ENCODE assay signal across 30 mouse cellular contexts in genomic region chr13:58212530-58212929, GRCm38 (mm10).
"Had no signal": no experiment of that assay in that cellular context is flagged by ENCODE, and none has a peak within 500 bp of the region (broad histone marks: within the 10 kb centered on the region; RNA-seq: fewer than 3 reads in every experiment).

No protein-coding gene starts in this region.

- H3K36me3 ChIP-seq: limb, embryonic 12.5 days; limb, embryonic 13.5 days; limb, embryonic 15.5 days; liver, embryonic 15.5 days; lung, embryonic 15.5 days; midbrain, embryonic 12.5 days; neural tube, embryonic 12.5 days had no signal

- H3K4me3 ChIP-seq: limb, embryonic 10.5 days; limb, embryonic 12.5 days; limb, embryonic 15.5 days; liver, embryonic 12.5 days; liver, embryonic 15.5 days; lung, embryonic 15.5 days; midbrain, embryonic 12.5 days; myocyte; neural tube, embryonic 12.5 days had no signal

- H3K27me3 ChIP-seq: limb, embryonic 12.5 days; limb, embryonic 13.5 days; limb, embryonic 15.5 days; liver, embryonic 12.5 days; liver, embryonic 13.5 days; liver, embryonic 15.5 days; lung, embryonic 15.5 days; megakaryocyte, embryonic 14.5 days; midbrain, embryonic 12.5 days; neural tube, embryonic 12.5 days had no signal

- H3K4me2 ChIP-seq: limb, embryonic 15.5 days; liver, embryonic 11.5 days; lung, embryonic 15.5 days; midbrain, embryonic 11.5 days had no signal

- DNase-seq: left cerebral cortex, postnatal 4 days; liver; liver, embryonic 13.5 days; liver, postnatal 0 days; lung, adult 18-20 months; lung, adult 2 months; lung, embryonic 14.5 days; lung, postnatal 10 days; lung, postnatal 14 days; lung, postnatal 36 days; lung, postnatal 4 days; midbrain, embryonic 14.5 days had no signal

- H3K9me3 ChIP-seq: limb, embryonic 10.5 days; limb, embryonic 12.5 days; limb, embryonic 13.5 days; limb, embryonic 15.5 days; liver, embryonic 12.5 days; liver, embryonic 13.5 days; liver, embryonic 15.5 days; lung, embryonic 15.5 days; megakaryocyte, embryonic 14.5 days; midbrain, embryonic 10.5 days; midbrain, embryonic 12.5 days; neural tube, embryonic 12.5 days had no signal

- ATAC-seq: liver, embryonic 12.5 days; liver, postnatal 0 days; lung, postnatal 0 days; midbrain, embryonic 16.5 days had no signal

- H3K9ac ChIP-seq: limb, embryonic 12.5 days; limb, embryonic 13.5 days; limb, embryonic 15.5 days; liver, embryonic 12.5 days; liver, embryonic 14.5 days; liver, embryonic 15.5 days; liver, postnatal 0 days; lung, embryonic 14.5 days; lung, embryonic 15.5 days; midbrain, embryonic 12.5 days; neural tube, embryonic 12.5 days had no signal

- H3K27ac ChIP-seq: limb, embryonic 10.5 days; limb, embryonic 12.5 days; limb, embryonic 13.5 days; limb, embryonic 15.5 days; liver, embryonic 12.5 days; liver, embryonic 13.5 days; liver, embryonic 14.5 days; liver, embryonic 15.5 days; lung, embryonic 15.5 days; macrophage; midbrain, embryonic 10.5 days; midbrain, embryonic 12.5 days; neural tube, embryonic 12.5 days had no signal
